Mouse (Mus musculus) adrenal gland, postnatal 4 days (tissue): ENCODE data around the gene Rln3. TPM values are rescaled to one million over a fixed set of nuclear protein-coding genes. Genes with fewer than 3 reads are reported as not detected.

Experiments
- DNase-seq, 2 experiments: peaks; one replicate each; pipeline ENCODE4 v3.0.0; 2021 to 2022; ENCODE audit warnings: low spot score in 2 of 2, mixed read lengths in 2 of 2
- microRNA-seq: library from miRNA; unstranded; fragments of <30 nt; microRNA quantifications from one replicate; pipeline ENCODE4 v1.2.0, GENCODE M21; 2021
- total RNA-seq, 2 experiments: library from RNA; stranded (reverse); gene quantifications; 2 replicates each; pipeline ENCODE4 v1.2.3; 2021

The Rln3 gene
- total RNA-seq, 2 experiments from 2014 or later = not detected

DNA sequence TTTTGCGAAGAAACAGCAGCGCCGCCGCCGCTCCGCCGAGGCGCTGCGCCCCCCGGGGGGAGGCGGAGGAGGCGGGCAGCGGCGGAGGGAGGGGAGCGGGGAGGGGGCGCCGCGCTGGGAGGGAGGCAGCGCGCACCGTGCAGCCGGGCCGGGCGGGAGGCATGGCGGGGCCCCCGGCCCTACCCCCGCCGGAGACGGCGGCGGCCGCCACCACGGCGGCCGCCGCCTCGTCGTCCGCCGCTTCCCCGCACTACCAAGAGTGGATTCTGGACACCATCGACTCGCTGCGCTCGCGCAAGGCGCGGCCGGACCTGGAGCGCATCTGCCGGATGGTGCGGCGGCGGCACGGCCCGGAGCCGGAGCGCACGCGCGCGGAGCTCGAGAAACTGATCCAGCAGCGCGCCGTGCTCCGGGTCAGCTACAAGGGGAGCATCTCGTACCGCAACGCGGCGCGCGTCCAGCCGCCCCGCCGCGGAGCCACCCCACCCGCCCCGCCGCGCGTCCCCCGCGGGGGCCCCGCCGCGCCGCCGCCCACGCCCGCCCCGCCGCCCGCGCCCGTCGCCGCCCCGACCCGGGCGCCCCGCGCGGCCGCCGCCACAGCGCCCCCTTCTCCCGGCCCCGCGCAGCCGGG is 47.2 kb downstream of the Rln3 start, which contains the start of gene Samd1:
TSS of gene Samd1 (plus strand) at position 162 of the 631 bp plus-strand sequence.
- no peak for DNase-seq

DNA sequence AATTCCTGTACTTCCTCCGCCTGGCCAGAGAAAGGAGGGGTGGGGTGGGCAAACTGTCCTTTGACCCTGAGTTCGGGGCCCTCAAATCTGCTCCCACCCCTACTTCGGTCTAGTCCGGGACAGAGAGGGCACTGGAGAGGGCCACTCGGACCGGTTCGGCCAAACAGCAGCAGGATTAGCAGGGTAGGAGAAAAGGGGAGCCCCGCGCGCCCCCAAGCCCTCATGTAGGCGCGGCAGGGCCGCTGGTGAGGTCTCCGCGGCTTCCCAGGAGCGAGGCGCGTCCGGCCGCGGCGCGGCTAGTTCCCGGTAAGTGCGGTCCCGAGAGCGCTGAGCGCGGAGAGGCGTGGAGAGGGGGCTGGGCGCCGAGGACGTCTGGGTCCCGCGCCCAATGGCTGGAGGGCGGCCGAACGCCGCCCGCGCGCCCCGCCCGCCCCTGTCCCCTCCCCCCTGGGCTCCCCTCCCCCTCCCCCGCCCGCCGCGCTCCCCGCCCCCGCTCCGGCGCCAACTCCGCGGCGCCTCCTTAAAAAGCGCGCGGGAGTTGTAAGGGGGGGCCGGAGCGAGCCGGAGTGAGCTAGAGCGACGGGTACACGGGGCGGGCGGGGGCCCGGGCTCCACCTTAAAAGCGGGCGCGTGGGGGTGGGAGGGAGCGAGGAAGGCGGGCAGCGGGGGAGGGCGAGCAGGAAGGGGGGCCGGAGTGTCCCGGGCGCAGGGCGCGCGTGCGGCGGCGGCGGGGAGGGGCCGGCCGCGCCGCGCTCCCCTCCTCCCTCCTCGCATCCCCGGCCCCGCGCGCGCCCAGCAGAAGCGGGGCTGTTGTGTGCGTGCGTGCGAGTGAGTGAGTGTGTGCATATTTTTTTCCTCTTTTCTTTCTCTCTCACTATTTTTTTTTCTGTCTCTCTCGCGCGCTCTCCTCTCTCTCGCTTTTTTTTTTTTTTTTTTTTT is 48.0 kb downstream of the Rln3 start:
- DNase-seq = peak; percentile 68 to 78

- no peak for DNase-seq
Measured at GRCm38 (mm10) chr8:83995973-83996372, 48.8 kb downstream of the Rln3 start.

DNA sequence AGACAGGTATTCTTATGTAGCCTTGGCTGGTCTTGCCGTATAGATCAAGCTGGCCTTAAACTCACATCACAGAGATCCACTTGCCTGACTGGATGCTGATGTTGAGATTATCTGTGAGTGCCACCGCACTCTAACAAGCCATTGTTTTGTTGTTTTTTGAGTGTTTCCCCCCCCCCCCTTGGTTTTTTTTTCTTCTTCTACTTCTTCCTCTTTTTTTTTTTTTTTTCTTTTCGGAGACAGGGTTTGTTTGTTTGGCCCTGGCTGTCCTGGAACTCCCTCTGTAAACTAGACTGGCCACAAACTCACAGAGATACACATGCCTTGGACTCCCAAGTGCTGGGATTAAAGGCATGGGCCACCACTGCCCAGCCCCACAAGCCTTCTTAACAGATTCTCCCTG is 50.8 kb downstream of the Rln3 start:
- no peak for DNase-seq

Small RNA genes within 50 kb of the gene (microRNA-seq; reads per million reads assigned to microRNA genes)
- gene Mir1199 = 1.3 reads per million
- gene Mir709 = not detected
- 3.2 reads per million, percentile 8 among the genes with 10 or more reads in this experiment for gene Mir8111

Other genes with a start within 250 kb of the Rln3 start
- gene Adgrl1, start 144.9 kb downstream of the Rln3 start, total RNA-seq = 100 to 1,000 TPM; 103 to 109 TPM
- under 1 TPM; 0.62 to 0.70 TPM for gene Gm10644, start 89.8 kb downstream of the Rln3 start, total RNA-seq
- gene Asf1b, start 89.5 kb downstream of the Rln3 start, total RNA-seq = 10 to 100 TPM; 16.9 to 20.1 TPM
- gene Prkaca, start 72.0 kb downstream of the Rln3 start, total RNA-seq = 100 to 1,000 TPM; 225 to 237 TPM
- 10 to 100 TPM; 57.6 to 63.1 TPM for gene Samd1, start 47.3 kb downstream of the Rln3 start, total RNA-seq
- under 1 TPM; 0.62 to 0.76 TPM for gene 1700067K01Rik, start 43.5 kb downstream of the Rln3 start, total RNA-seq
- 1 to 10 TPM in 1 of 2 experiments, under 1 TPM in 1; 0.31 to 1.5 TPM for gene 2210011C24Rik, start 32.8 kb downstream of the Rln3 start, total RNA-seq
- gene Palm3, start 23.5 kb downstream of the Rln3 start, total RNA-seq = 1 to 10 TPM; 1.1 to 6.0 TPM
- gene Il27ra, start 2.4 kb downstream of the Rln3 start, total RNA-seq = 1 to 10 TPM; 2.6 to 3.8 TPM
- 1 to 10 TPM; 4.0 to 4.2 TPM for gene Gm10643, start 20.1 kb upstream of the Rln3 start, total RNA-seq
- 10 to 100 TPM; 17.0 to 18.6 TPM for gene Rfx1, start 21.8 kb upstream of the Rln3 start, total RNA-seq
- 10 to 100 TPM; 29.3 to 32.0 TPM for gene Dcaf15, start 59.8 kb upstream of the Rln3 start, total RNA-seq
- under 1 TPM; 0.98 to 0.99 TPM for gene Podnl1, start 81.0 kb upstream of the Rln3 start, total RNA-seq
- 10 to 100 TPM; 30.6 to 31.7 TPM for gene Cc2d1a, start 102.9 kb upstream of the Rln3 start, total RNA-seq
- gene 4930432K21Rik, start 103.0 kb upstream of the Rln3 start, total RNA-seq = 1 to 10 TPM; 1.2 TPM
- 1 to 10 TPM; 3.1 to 4.3 TPM for gene Nanos3, start 140.2 kb upstream of the Rln3 start, total RNA-seq
- gene Zswim4, start 192.1 kb upstream of the Rln3 start, total RNA-seq = 10 to 100 TPM; 35.8 to 37.6 TPM
- 100 to 1,000 TPM; 184 to 189 TPM for gene D8Ertd738e, start 204.7 kb upstream of the Rln3 start, total RNA-seq
- 10 to 100 TPM; 41.0 to 45.0 TPM for gene Mri1, start 212.3 kb upstream of the Rln3 start, total RNA-seq
- gene Ccdc130, start 225.4 kb upstream of the Rln3 start, total RNA-seq = 10 to 100 TPM; 20.8 to 22.4 TPM